Mouse (Mus musculus) heart, embryonic 15.5 days (tissue): ENCODE measurements around the gene Oas1a. TPM values are rescaled to one million over a fixed set of nuclear protein-coding genes. Genes with fewer than 3 reads are reported as not detected.
"Not testable (repeated sequence)": the region's sequence is repeated elsewhere in the genome, so short reads cannot be mapped to it uniquely, and the experiment has no call there.

Experiments used
- ATAC-seq: fragments of 200-750 bp; cut with Nextera tagmentation; replicated peaks from 2 replicates; pipeline ENCODE4 v1.8.0; 2017; ENCODE audit warnings: low read depth, moderate TSS enrichment; ENCODE audit not compliant: insufficient number of reproducible peaks, insufficient read depth, low FRiP score
- H3K27ac ChIP-seq: fragments of 300-500 bp; sonication (generic); 2 replicates; pipeline ENCODE4 v1.5.1; 2015; ENCODE audit warnings: mild to moderate bottlenecking, inconsistent platforms
- H3K27me3 ChIP-seq: fragments of 300-500 bp; sonication (generic); 2 replicates; pipeline ENCODE4 v1.6.1; 2015; ENCODE audit warnings: inconsistent platforms
- H3K36me3 ChIP-seq: fragments of 300-500 bp; sonication (generic); 2 replicates; pipeline ENCODE4 v1.6.1; 2015; ENCODE audit warnings: mild to moderate bottlenecking, inconsistent platforms
- H3K4me1 ChIP-seq: fragments of 300-500 bp; sonication (generic); replicated peaks from 2 replicates; pipeline ENCODE4 v1.6.1; 2015; ENCODE audit warnings: inconsistent platforms
- H3K4me2 ChIP-seq: fragments of 300-500 bp; sonication (generic); 2 replicates; pipeline ENCODE4 v1.6.1; 2015; ENCODE audit warnings: inconsistent platforms, mild to moderate bottlenecking, moderate library complexity
- H3K4me3 ChIP-seq: fragments of 300-500 bp; sonication (generic); 2 replicates; pipeline ENCODE4 v1.5.1; 2015; ENCODE audit warnings: mild to moderate bottlenecking, inconsistent platforms
- H3K9ac ChIP-seq: fragments of 300-500 bp; sonication (generic); 2 replicates; pipeline ENCODE4 v1.6.1; 2015; ENCODE audit warnings: mild to moderate bottlenecking, inconsistent platforms
- H3K9me3 ChIP-seq: fragments of 300-500 bp; sonication (generic); replicated peaks from 2 replicates; pipeline ENCODE4 v1.6.1; 2016; ENCODE audit warnings: inconsistent platforms
- WGBS: fragments of 180-500 bp; shearing (Covaris S2); methylation state at CpG from one replicate; pipeline ENCODE4 v1.1.7; 2015; ENCODE audit warnings: mixed read lengths; 5-methylcytosine and 5-hydroxymethylcytosine counted together
- polyA plus RNA-seq: library from polyadenylated mRNA; unstranded; fragments of >200 nt; fragmentation: Nextera tagmentation; extraction: Ambion mirVana; gene quantifications from 2 replicates; pipeline ENCODE4 v1.2.1, GENCODE M21; 2015

The Oas1a gene
- polyA plus RNA-seq, 1 experiment from 2014 or later: 1.4 TPM

GRCm38 (mm10) chr5:120892243-120892660 lies 15.1 kb downstream of the Oas1a start:
- H3K9ac ChIP-seq: no peak overlapping the region
- H3K36me3 ChIP-seq: no peaks in the 10 kb centered on the region
- H3K27me3 ChIP-seq: no peaks in the 10 kb centered on the region
- no peaks in the 10 kb centered on the region for H3K4me1 ChIP-seq
- no peak for ATAC-seq
- no peak overlapping the region for H3K4me2 ChIP-seq
- H3K27ac ChIP-seq: no peak overlapping the region
- WGBS: 57% methylated on average over 2 of the region's 2 CpGs
- no peak overlapping the region for H3K4me3 ChIP-seq
- H3K9me3 ChIP-seq: no peaks in the 10 kb centered on the region

DNA sequence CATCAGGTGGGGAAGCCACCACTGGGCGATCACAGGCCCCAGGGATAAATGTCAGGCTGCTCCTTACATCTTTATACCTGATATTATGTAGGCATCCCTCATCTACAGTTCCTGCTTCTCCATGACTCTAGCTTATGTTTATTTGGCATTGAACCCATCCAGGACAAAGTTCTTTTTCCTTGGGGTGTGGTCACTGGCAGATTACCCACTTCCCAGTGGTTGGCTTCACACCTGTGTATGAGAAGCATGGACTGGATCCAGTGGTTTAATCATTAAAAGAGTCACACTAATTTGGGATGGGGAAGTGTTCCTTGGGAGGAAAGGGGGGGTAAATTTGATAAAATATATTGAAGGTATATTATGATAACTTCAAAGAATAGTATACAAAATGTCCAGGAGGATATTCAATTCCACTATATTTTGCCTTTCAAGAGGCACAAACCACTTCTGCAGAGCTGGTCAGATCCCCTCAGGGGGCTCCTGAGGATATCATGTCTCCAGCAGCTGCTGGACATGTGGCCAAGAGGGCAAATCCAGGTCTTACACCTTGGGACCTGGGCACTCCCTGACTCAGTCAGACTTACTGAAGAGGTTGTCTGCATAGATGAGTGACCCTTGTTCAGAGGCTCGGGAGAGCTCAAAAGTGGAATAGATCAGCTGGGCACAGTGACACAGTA lies 15.6 kb downstream of the Oas1a start:
- H3K4me2 ChIP-seq, H3K27ac ChIP-seq, H3K9ac ChIP-seq, H3K4me3 ChIP-seq, H3K4me1 ChIP-seq, H3K27me3 ChIP-seq, H3K36me3 ChIP-seq, H3K9me3 ChIP-seq, ATAC-seq: not testable (repeated sequence)
- 76% methylated on average over 2 of the region's 2 CpGs for WGBS

GRCm38 (mm10) chr5:120890991-120891390 lies 16.3 kb downstream of the Oas1a start:
- no peaks in the 10 kb centered on the region for H3K36me3 ChIP-seq
- ATAC-seq: no peak
- 0 out of 2 replicates have a peak, but pooled peaks cover 5% of the 10 kb centered on the region for H3K27me3 ChIP-seq
- WGBS: 52% methylated on average over 3 of the region's 3 CpGs
- H3K27ac ChIP-seq: no peak overlapping the region
- no peaks in the 10 kb centered on the region for H3K4me1 ChIP-seq
- H3K4me3 ChIP-seq: no peak overlapping the region
- no peaks in the 10 kb centered on the region for H3K9me3 ChIP-seq
- no peak overlapping the region for H3K4me2 ChIP-seq
- H3K9ac ChIP-seq: no peak overlapping the region

DNA sequence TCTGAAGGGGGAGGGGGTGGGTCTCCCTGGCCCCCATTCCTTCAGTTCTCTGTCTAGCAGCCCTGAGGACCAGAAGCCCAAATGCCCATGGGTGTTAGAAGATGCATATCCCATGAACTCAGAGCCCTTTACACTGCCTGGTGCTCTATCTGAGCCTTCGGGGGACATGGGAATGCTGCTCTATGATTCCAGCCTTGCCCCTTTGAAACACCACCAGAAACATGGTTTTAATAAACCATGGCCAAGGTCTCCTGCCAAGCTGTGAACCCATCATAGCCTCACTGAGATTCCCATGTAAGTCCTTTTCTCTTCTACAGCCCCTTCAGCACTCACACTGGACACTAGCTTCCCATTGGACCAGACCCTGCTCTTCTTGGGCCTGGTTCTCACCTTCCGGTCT lies 17.3 kb downstream of the Oas1a start:
- 78% methylated on average over 2 of the region's 2 CpGs for WGBS
- no peak for ATAC-seq
- Histone ChIP-seq H3K4me3 (no peak overlapping the region), H3K9ac (no peak overlapping the region), H3K4me1 (no peaks in the 10 kb centered on the region), H3K9me3 (no peaks in the 10 kb centered on the region), H3K27ac (no peak overlapping the region), H3K27me3 (0 out of 2 replicates have a peak, but pooled peaks cover 5% of the 10 kb centered on the region), H3K36me3 (no peaks in the 10 kb centered on the region), H3K4me2 (no peak overlapping the region)

DNA sequence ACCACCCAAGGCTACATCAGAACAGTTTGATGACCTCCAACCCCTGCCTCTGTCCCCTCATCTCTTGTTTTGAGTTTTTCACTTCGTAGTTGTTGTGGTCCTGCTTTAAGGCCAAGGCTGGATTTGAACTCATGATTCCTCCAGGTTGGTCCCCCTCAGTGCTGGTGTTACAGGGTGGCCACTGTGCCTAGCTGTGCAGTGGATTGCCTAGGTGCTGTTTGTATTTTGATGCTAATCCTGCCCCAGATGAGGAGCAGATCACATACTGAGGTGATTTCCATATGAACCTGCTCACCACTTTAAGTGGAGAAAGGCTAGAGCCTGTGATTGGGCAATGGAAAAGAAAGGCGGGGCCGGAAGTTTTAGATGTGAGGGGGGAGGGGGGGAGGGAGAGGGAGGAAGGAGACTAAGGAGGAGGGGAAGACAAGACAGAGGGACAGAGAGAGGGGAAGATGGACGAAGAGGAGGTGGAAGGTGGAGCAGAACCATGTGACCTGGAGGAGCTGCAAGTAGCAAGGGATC lies 19.0 kb downstream of the Oas1a start:
- not testable (repeated sequence) for H3K27ac ChIP-seq, H3K4me1 ChIP-seq, H3K4me2 ChIP-seq, H3K36me3 ChIP-seq, H3K27me3 ChIP-seq, H3K9me3 ChIP-seq, H3K4me3 ChIP-seq, H3K9ac ChIP-seq, ATAC-seq
- 22% methylated on average over 4 of the region's 4 CpGs for WGBS

GRCm38 (mm10) chr5:120887831-120888230 lies 19.5 kb downstream of the Oas1a start:
- Histone ChIP-seq H3K9me3 (no peaks in the 10 kb centered on the region), H3K9ac (no peak overlapping the region), H3K4me2 (no peak overlapping the region), H3K4me1 (no peaks in the 10 kb centered on the region), H3K36me3 (no peaks in the 10 kb centered on the region), H3K4me3 (no peak overlapping the region), H3K27me3 (0 out of 2 replicates have a peak, but pooled peaks cover 5% of the 10 kb centered on the region), H3K27ac (no peak overlapping the region)
- 38% methylated on average over 6 of the region's 6 CpGs for WGBS
- no peak for ATAC-seq

DNA sequence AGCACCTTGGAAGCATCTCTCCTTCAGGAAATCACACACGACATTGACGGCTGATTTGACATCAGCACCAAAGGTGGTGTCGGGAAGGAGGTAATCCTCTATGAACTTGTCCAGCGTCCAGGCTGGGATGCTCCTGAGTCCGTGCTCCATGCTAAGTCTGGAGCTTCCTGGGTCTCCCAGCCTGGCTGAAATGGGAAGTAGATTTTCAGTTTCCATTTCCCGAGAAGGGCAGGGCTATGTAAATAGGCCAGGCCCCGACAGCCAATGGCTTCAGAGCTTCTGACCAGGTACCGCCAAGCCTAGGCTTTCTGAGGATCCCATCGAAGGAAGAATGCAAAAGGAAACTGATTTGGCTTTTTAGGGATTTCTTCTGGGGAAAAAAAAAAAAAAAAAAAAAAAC lies 19.9 kb downstream of the Oas1a start, which contains the start of gene Oas1g:
Oas1g (minus strand) TSS at position 201 of the 400 bp plus-strand sequence.
- H3K4me2 ChIP-seq, H3K27me3 ChIP-seq, H3K9me3 ChIP-seq, H3K36me3 ChIP-seq, ATAC-seq, H3K4me3 ChIP-seq, H3K9ac ChIP-seq, H3K27ac ChIP-seq, H3K4me1 ChIP-seq: not testable (repeated sequence)
- WGBS: 5% methylated on average over 6 of the region's 9 CpGs

DNA sequence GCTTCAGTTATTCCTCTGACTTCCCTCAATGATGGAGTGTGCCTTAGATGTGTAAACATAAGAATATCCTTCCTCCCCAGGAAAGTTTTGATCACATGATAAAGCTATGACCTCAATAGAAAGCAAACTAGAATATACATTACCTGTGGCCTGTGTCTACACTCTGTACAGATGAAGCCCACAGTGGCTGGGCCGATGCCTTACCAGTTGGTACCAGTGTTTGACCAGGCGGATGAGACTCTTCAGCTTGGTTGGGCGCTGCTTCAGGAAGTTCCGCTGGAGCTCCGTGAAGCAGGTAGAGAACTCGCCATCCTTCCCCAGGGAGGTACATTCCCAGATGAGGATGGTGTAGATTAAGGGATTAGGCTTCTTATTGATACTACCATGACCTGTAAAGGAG lies 25.6 kb downstream of the Oas1a start:
- not testable (repeated sequence) for H3K4me2 ChIP-seq, H3K27me3 ChIP-seq, H3K9me3 ChIP-seq, H3K9ac ChIP-seq, H3K27ac ChIP-seq, H3K4me3 ChIP-seq, H3K4me1 ChIP-seq, ATAC-seq, H3K36me3 ChIP-seq
- 84% methylated on average over 6 of the region's 6 CpGs for WGBS

DNA sequence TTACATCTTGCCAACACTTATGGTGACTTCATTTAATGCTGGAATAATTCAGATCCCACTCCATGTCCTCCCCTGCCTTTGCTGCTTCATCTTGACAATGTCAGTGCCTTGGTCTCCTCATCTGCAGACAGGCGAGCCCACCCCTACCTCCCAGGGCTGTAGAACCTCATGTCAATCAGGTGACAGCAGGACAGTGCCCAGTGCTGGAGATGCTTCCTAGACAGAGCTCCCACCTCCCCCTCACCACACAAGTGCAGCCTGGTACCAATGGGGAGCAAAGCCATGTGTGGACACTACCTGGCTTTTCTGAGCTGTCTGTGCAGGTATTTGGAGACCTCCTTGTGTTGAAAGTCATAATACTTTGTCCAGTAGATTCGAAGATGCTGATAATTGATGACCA lies 28.5 kb downstream of the Oas1a start:
- H3K36me3 ChIP-seq, H3K4me2 ChIP-seq, H3K4me1 ChIP-seq, H3K4me3 ChIP-seq, H3K27me3 ChIP-seq, H3K9me3 ChIP-seq, ATAC-seq, H3K27ac ChIP-seq, H3K9ac ChIP-seq: not testable (repeated sequence)
- 52% methylated on average over 2 of the region's 2 CpGs for WGBS

- not testable (repeated sequence) for H3K9me3 ChIP-seq, H3K9ac ChIP-seq, ATAC-seq, H3K36me3 ChIP-seq, H3K4me1 ChIP-seq, H3K4me2 ChIP-seq, H3K27me3 ChIP-seq, H3K4me3 ChIP-seq, H3K27ac ChIP-seq
- 71% methylated on average over 2 of the region's 2 CpGs for WGBS
Observed at GRCm38 (mm10) chr5:120877407-120877806, 29.9 kb downstream of the Oas1a start.

DNA sequence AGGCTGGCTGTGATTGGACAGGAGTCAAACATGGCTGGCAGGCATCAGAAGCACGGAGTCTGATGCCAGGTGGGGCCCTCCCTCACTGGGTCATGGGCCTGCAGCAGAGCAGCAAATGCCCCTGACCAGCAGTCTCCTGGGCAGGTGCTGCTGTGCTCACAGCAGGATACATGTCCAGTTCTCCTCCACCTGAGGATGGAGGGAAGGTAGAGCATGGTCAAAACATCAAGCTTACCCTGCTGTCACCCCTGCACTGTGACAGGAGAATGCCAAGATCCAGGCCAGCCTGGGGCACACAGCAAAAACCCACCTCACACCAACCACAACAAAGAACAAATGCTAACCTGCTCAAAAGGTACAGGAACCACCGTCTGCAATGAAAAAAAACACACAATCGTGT lies 30.5 kb downstream of the Oas1a start:
- not testable (repeated sequence) for H3K9me3 ChIP-seq, H3K4me2 ChIP-seq, H3K27me3 ChIP-seq, H3K4me3 ChIP-seq, H3K36me3 ChIP-seq, H3K4me1 ChIP-seq, ATAC-seq, H3K27ac ChIP-seq, H3K9ac ChIP-seq
- WGBS: 52% methylated on average over 2 of the region's 3 CpGs

DNA sequence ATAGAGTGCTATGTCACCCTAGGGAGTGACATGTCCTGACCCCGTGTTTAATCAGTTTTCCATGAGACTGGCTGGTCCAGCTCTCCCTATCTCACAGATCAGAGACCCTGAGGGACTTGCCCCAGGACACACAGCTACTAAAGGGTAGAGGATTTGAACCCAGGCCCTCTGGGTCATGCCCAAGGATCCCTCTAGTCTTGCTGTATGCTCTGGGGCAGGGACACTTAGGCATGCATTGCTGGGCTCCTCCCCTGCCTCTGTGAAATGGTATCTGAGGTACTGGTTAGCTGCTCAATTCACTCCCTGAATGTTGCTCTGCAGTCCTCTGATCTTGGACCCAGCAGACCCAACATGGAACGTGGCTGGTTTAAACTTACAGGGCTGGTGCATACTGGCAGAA lies 35.9 kb downstream of the Oas1a start:
- ATAC-seq: no peak
- no peak overlapping the region for H3K27ac ChIP-seq
- H3K4me2 ChIP-seq: no peak overlapping the region
- no peaks in the 10 kb centered on the region for H3K9me3 ChIP-seq
- H3K9ac ChIP-seq: no peak overlapping the region
- WGBS: 47% methylated on average over 2 of the region's 2 CpGs
- no peaks in the 10 kb centered on the region for H3K36me3 ChIP-seq
- H3K27me3 ChIP-seq: no peaks in the 10 kb centered on the region; the same call in 1 of the 2 replicates
- H3K4me3 ChIP-seq: no peak overlapping the region
- no peaks in the 10 kb centered on the region for H3K4me1 ChIP-seq
